Mouse (Mus musculus): ENCODE measurements at regions not wholly inside any gene's neighbourhood (a gene's known extent, or its start where the extent isn't known, plus 50 kb on each side); places are given as distances from the start of the nearest gene placed in this dataset.

GRCm38 (mm10) chr1:73456359-73457062 lies 440.8 kb upstream of the Tnp1 start:
- Histone ChIP-seq H3K4me3 (no peak overlapping the region), H3K9me3 (replicated peaks) (no peaks in the 10 kb centered on the region), H3K9ac (no peak overlapping the region), H3K27ac (no peak overlapping the region), H3K36me3 (ENCODE audit: poor library complexity, severe bottlenecking) (no peaks in the 10 kb centered on the region), H3K4me1 (no peaks in the 10 kb centered on the region), H3K4me2 (no peak overlapping the region), H3K27me3 (no peaks in the 10 kb centered on the region)
- ATAC-seq = no peak
- 84% methylated on average over 8 of the region's 8 CpGs for WGBS

GRCm38 (mm10) chr1:73444216-73444890 lies 428.6 kb upstream of the Tnp1 start:
- Histone ChIP-seq H3K9ac (no peak overlapping the region), H3K36me3 (ENCODE audit: poor library complexity, severe bottlenecking) (no peaks in the 10 kb centered on the region), H3K4me3 (no peak overlapping the region), H3K27ac (no peak overlapping the region), H3K4me2 (no peak overlapping the region), H3K4me1 (no peaks in the 10 kb centered on the region), H3K9me3 (replicated peaks) (no peaks in the 10 kb centered on the region), H3K27me3 (no peaks in the 10 kb centered on the region)
- WGBS = 30% methylated on average over 6 of the region's 6 CpGs
- ATAC-seq = no peak

GRCm38 (mm10) chr1:73438385-73438784 lies 422.7 kb upstream of the Tnp1 start:
- Histone ChIP-seq H3K4me1 (no peaks in the 10 kb centered on the region), H3K9ac (no peak overlapping the region), H3K36me3 (ENCODE audit: poor library complexity, severe bottlenecking) (no peaks in the 10 kb centered on the region), H3K27ac (no peak overlapping the region), H3K4me3 (no peak overlapping the region), H3K9me3 (replicated peaks) (no peaks in the 10 kb centered on the region), H3K27me3 (no peaks in the 10 kb centered on the region), H3K4me2 (no peak overlapping the region)
- 78% methylated on average over 8 of the region's 8 CpGs for WGBS
- ATAC-seq = no peak

- no peak for ATAC-seq
- Histone ChIP-seq H3K9ac (no peak overlapping the region), H3K9me3 (replicated peaks) (no peaks in the 10 kb centered on the region), H3K4me2 (no peak overlapping the region), H3K4me1 (no peaks in the 10 kb centered on the region), H3K36me3 (ENCODE audit: poor library complexity, severe bottlenecking) (no peaks in the 10 kb centered on the region), H3K27me3 (no peaks in the 10 kb centered on the region), H3K4me3 (no peak overlapping the region), H3K27ac (no peak overlapping the region)
- WGBS = 92% methylated on average over 4 of the region's 4 CpGs
These were observed 412.4 kb upstream of the Tnp1 start for GRCm38 (mm10) chr1:73428101-73428500.

GRCm38 (mm10) chr1:73425049-73425448 lies 409.3 kb upstream of the Tnp1 start:
- H3K4me3 ChIP-seq = no peak overlapping the region
- H3K36me3 ChIP-seq (ENCODE audit: poor library complexity, severe bottlenecking) = no peaks in the 10 kb centered on the region
- 81% methylated on average over 7 of the region's 7 CpGs for WGBS
- ATAC-seq = no peak
- no peaks in the 10 kb centered on the region for H3K9me3 ChIP-seq (replicated peaks)
- no peak overlapping the region for H3K4me2 ChIP-seq
- no peak overlapping the region for H3K27ac ChIP-seq
- no peaks in the 10 kb centered on the region for H3K4me1 ChIP-seq
- no peaks in the 10 kb centered on the region for H3K27me3 ChIP-seq
- H3K9ac ChIP-seq = no peak overlapping the region

- no peak overlapping the region for H3K27ac ChIP-seq
- no peak overlapping the region for H3K4me3 ChIP-seq
- WGBS = 52% methylated on average over 2 of the region's 2 CpGs
These were observed 402.5 kb upstream of the Tnp1 start for GRCm38 (mm10) chr1:73418196-73418595.

GRCm38 (mm10) chr1:73411452-73411851 lies 395.7 kb upstream of the Tnp1 start:
- no peaks in the 10 kb centered on the region for H3K27me3 ChIP-seq
- no peaks in the 10 kb centered on the region for H3K9me3 ChIP-seq (replicated peaks)
- H3K36me3 ChIP-seq (ENCODE audit: poor library complexity, severe bottlenecking) = no peaks in the 10 kb centered on the region
- no peak overlapping the region for H3K4me2 ChIP-seq
- no peaks in the 10 kb centered on the region for H3K4me1 ChIP-seq
- H3K4me3 ChIP-seq = no peak overlapping the region
- no peak overlapping the region for H3K9ac ChIP-seq
- WGBS = 93% methylated on average over 2 of the region's 2 CpGs
- no peak overlapping the region for H3K27ac ChIP-seq
- no peak for ATAC-seq

More at GRCm38 (mm10) chr1:73418196-73418595, 402.5 kb upstream of the Tnp1 start:
- Histone ChIP-seq H3K4me1 (no peaks in the 10 kb centered on the region), H3K4me2 (no peak overlapping the region), H3K9me3 (replicated peaks) (no peaks in the 10 kb centered on the region), H3K36me3 (ENCODE audit: poor library complexity, severe bottlenecking) (no peaks in the 10 kb centered on the region), H3K9ac (no peak overlapping the region), H3K27me3 (no peaks in the 10 kb centered on the region)
- ATAC-seq = peak; percentile 84

- Histone ChIP-seq H3K4me2 (no peak overlapping the region), H3K4me1 (no peaks in the 10 kb centered on the region), H3K9me3 (replicated peaks) (no peaks in the 10 kb centered on the region), H3K4me3 (no peak overlapping the region), H3K27me3 (no peaks in the 10 kb centered on the region), H3K36me3 (ENCODE audit: poor library complexity, severe bottlenecking) (no peaks in the 10 kb centered on the region), H3K9ac (no peak overlapping the region), H3K27ac (no peak overlapping the region)
- 66% methylated on average over 3 of the region's 3 CpGs for WGBS
- no peak for ATAC-seq
These were observed 383.5 kb upstream of the Tnp1 start for GRCm38 (mm10) chr1:73399178-73399577.

GRCm38 (mm10) chr1:73395034-73395433 lies 379.3 kb upstream of the Tnp1 start:
- no peaks in the 10 kb centered on the region for H3K9me3 ChIP-seq (replicated peaks)
- H3K4me1 ChIP-seq = no peaks in the 10 kb centered on the region
- WGBS = 72% methylated on average over 1 of the region's 1 CpGs
- ATAC-seq = no peak
- no peak overlapping the region for H3K4me3 ChIP-seq
- H3K27ac ChIP-seq = no peak overlapping the region
- H3K4me2 ChIP-seq = no peak overlapping the region
- H3K27me3 ChIP-seq = no peaks in the 10 kb centered on the region
- H3K36me3 ChIP-seq (ENCODE audit: poor library complexity, severe bottlenecking) = no peaks in the 10 kb centered on the region
- H3K9ac ChIP-seq = no peak overlapping the region

GRCm38 (mm10) chr1:73394466-73394865 lies 378.8 kb upstream of the Tnp1 start:
- no peak for ATAC-seq
- no peaks in the 10 kb centered on the region for H3K9me3 ChIP-seq (replicated peaks)
- no peaks in the 10 kb centered on the region for H3K27me3 ChIP-seq
- no peaks in the 10 kb centered on the region for H3K4me1 ChIP-seq
- 79% methylated on average over 1 of the region's 1 CpGs for WGBS
- no peak overlapping the region for H3K4me2 ChIP-seq
- H3K9ac ChIP-seq = no peak overlapping the region
- no peak overlapping the region for H3K27ac ChIP-seq
- H3K36me3 ChIP-seq (ENCODE audit: poor library complexity, severe bottlenecking) = no peaks in the 10 kb centered on the region
- H3K4me3 ChIP-seq = no peak overlapping the region

- 79% methylated on average over 10 of the region's 10 CpGs for WGBS
- Histone ChIP-seq H3K27ac (no peak overlapping the region), H3K4me1 (no peaks in the 10 kb centered on the region), H3K4me2 (no peak overlapping the region), H3K36me3 (ENCODE audit: poor library complexity, severe bottlenecking) (no peaks in the 10 kb centered on the region), H3K4me3 (no peak overlapping the region), H3K27me3 (no peaks in the 10 kb centered on the region), H3K9me3 (replicated peaks) (no peaks in the 10 kb centered on the region), H3K9ac (no peak overlapping the region)
- ATAC-seq = no peak
These were observed 376.4 kb upstream of the Tnp1 start for GRCm38 (mm10) chr1:73392077-73392476.

GRCm38 (mm10) chr1:73389976-73390375 lies 374.3 kb upstream of the Tnp1 start:
- 86% methylated on average over 3 of the region's 3 CpGs for WGBS
- no peaks in the 10 kb centered on the region for H3K27me3 ChIP-seq

GRCm38 (mm10) chr1:73389174-73389573 lies 373.5 kb upstream of the Tnp1 start:
- ATAC-seq = no peak
- no peak overlapping the region for H3K9ac ChIP-seq
- no peaks in the 10 kb centered on the region for H3K36me3 ChIP-seq (ENCODE audit: poor library complexity, severe bottlenecking)
- no peaks in the 10 kb centered on the region for H3K9me3 ChIP-seq (replicated peaks)
- H3K4me1 ChIP-seq = no peaks in the 10 kb centered on the region
- H3K4me2 ChIP-seq = no peak overlapping the region
- no peak overlapping the region for H3K4me3 ChIP-seq
- H3K27ac ChIP-seq = no peak overlapping the region
- no peaks in the 10 kb centered on the region for H3K27me3 ChIP-seq
- 92% methylated on average over 3 of the region's 3 CpGs for WGBS

More at GRCm38 (mm10) chr1:73389976-73390375, 374.3 kb upstream of the Tnp1 start:
- Histone ChIP-seq H3K4me1 (no peaks in the 10 kb centered on the region), H3K27ac (no peak overlapping the region), H3K9ac (no peak overlapping the region), H3K36me3 (ENCODE audit: poor library complexity, severe bottlenecking) (no peaks in the 10 kb centered on the region), H3K9me3 (replicated peaks) (no peaks in the 10 kb centered on the region), H3K4me2 (no peak overlapping the region), H3K4me3 (no peak overlapping the region)
- ATAC-seq = no peak

Data from forebrain, embryonic 13.5 days (tissue).